Mouse (Mus musculus) megakaryocyte-erythroid progenitor cell, adult 5-6 weeks (primary cell): ENCODE measurements around the gene Gnl1. TPM values are rescaled to one million over a fixed set of nuclear protein-coding genes. Genes with fewer than 3 reads are reported as not detected.
"Not testable (repeated sequence)": the region's sequence is repeated elsewhere in the genome, so short reads cannot be mapped to it uniquely, and the experiment has no call there.

Source experiments
- ATAC-seq: replicated peaks from 2 replicates; pipeline ENCODE4 v1.8.0; 2016; ENCODE audit warnings: mild to moderate bottlenecking, inconsistent platforms; ENCODE audit not compliant: severe bottlenecking, poor library complexity, low FRiP score, low TSS enrichment
- total RNA-seq, 2 experiments: library from RNA; stranded (forward) in 1 of 2; stranded (reverse) in 1 of 2; fragments of 200-1000, 215-1000 nt in 1 of 2; fragments of >200 nt in 1 of 2; fragmentation: Nextera tagmentation in 1 of 2; gene quantifications; 2 replicates each; pipeline ENCODE4 v1.2.3; 2014 to 2017

Gene Gnl1
- total RNA-seq, 2 experiments from 2014 or later = 16.3 to 27.1 TPM

DNA sequence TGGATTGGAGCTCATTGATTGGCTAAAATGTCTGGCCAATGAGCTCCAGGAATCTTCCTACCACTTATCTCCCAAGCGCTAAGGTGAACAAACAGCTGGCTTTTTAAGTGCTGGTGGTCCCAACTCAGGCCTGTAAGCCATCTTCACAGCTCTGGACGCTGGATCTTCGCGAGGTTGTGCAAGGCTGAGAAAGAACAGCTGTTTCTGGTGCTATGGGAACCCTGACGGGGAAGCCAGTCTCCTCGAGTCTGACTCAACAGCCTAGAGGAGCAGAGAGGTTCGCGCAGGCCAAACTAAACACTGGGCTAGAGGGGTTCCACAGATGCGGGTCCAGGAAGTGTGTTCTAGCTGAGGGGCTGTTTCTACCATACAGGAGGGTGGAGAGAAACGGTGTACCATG, 12.1 kb downstream of the Gnl1 start:
- ATAC-seq = no peak

- peak; percentile 47 for ATAC-seq
These were observed 14.0 kb downstream of the Gnl1 start for GRCm38 (mm10) chr17:35993675-35994074.

DNA sequence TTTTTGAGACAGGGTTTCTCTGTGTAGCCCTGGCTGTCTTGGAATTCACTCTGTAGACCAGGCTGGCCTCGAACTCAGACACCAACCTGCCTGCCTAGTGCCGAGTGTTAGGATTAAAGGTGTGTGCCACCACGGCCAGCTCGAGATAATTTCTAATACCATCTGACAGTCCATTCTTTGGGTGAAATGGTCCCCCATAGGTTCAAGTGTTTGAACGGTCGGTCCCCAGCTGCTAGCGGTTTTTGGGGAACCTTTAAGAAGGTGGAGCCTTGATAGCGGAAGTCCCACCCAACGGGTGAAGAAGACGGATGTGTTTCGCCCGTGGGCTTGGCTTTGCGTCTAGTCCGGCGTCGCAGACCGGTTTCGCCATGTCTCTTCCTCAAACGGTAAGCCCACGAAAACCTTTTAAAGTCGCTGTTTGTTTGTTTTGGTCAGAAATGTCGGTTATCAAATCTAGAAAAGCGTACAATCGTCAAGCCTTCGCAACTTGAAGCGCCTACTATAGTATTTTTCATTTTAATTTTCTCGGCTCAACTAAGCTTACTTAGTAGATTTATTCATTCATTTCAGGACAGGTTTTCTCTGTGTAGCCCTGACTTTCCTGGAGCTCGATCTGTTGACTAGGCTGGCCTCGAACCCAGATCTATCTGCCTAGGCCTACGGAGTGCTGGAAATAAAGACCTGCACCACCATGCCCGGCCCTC, 14.7 kb downstream of the Gnl1 start:
- ATAC-seq = peak; percentile 46

DNA sequence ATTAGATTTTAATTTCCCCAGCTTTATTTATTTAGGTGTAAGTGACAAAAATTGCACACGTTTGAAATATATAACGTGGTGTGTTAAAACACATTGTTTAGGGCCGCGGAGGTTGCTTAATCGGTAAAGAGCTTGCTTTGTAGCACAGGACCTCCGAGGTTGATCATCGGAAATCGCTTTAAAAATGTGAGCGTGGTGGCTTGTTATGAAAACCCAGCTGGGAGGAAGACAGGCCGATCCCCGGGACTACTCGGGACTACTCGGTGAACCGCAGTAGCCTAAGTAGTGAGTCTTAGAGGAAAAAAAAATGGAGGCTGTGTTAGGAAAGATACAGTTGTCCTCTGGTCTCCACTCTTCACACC, 15.2 kb downstream of the Gnl1 start:
- ATAC-seq = no peak

- ATAC-seq = peak; percentile 64
These were observed 17.3 kb downstream of the Gnl1 start for GRCm38 (mm10) chr17:35996949-35997348.

- no peak for ATAC-seq
These were observed 18.3 kb downstream of the Gnl1 start for GRCm38 (mm10) chr17:35997713-35998510.

- ATAC-seq = no peak
These were observed 19.1 kb downstream of the Gnl1 start for GRCm38 (mm10) chr17:35998545-35999305.

DNA sequence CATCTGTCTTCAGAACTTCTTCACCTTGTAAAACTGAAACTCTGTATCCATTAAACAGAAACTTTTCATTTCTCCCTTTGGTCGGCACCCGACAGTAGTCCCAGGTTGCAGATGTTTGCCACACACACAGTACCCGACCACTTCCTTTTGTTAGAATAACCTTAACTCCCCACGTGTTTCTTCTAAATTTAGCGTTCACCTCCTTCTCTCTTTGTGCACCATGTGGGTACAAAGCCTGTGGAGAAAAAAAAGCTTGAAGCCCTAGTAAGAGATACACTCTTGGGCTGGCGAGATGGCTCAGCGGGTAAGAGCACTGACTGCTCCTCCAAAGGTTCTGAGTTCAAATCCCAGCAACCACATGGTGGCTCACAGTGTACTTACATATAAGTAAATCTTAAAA, 19.7 kb downstream of the Gnl1 start:
- ATAC-seq = no peak

DNA sequence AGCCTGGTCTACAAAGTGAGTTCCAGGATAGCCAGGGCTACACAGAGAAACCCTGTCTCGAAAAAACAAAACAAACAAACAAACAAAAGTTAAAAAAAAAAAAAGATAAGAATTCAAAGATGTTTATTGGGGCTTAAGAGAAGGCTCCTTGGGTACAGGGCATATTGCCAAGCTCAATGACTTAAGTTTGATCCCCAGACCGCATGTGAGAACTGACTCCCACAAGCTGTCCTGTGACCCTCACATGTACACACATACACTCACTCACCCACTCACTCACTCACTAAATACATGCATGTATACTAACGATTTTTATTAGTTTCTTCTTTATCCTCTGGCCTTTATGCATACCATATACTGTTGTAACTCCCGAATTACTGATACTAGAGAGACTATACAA, 20.7 kb downstream of the Gnl1 start:
- ATAC-seq = no peak

- no peak for ATAC-seq
These were observed 21.7 kb downstream of the Gnl1 start for GRCm38 (mm10) chr17:36001121-36001897.

DNA sequence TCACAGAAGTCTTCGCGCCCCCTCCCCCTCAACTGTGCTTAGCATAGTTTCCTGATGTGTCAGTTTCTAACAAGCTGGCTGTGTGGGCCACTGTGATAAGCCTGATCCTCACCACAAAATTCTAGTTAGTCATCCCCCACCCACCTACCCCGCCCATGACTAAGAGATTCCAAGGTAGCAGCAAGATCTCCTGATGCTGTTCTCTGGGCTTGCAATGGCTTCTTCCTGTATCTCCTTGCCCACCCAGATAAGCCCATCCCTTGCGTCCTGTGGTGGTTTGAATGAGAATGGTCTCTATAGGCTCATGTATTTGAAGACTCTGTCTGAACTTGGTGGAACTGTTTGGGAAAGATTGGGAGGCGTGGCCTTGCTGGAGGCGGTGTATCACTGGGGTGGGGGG, 22.3 kb downstream of the Gnl1 start:
- peak; percentile 77 for ATAC-seq

GRCm38 (mm10) chr17:36003331-36003730, 23.7 kb downstream of the Gnl1 start:
- no peak for ATAC-seq

DNA sequence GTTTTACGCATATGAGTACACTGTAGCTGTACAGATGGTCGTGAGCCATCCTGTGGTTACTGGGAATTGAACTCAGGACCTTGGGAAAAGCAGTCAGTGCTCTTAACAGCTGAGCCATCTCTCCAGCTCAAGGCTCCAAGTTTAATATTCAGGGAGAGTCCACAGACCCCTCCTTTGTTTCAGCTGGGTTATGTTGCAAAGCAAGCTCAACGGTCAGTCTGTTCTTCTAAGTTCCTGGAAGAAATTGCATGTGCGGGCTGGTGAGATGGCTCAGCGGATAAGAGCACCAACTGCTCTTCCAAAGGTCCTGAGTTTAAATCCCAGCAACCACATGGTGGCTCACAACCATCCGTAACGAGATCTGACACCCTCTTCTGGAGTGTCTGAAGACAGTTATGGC, 24.8 kb downstream of the Gnl1 start:
- ATAC-seq = not testable (repeated sequence)

DNA sequence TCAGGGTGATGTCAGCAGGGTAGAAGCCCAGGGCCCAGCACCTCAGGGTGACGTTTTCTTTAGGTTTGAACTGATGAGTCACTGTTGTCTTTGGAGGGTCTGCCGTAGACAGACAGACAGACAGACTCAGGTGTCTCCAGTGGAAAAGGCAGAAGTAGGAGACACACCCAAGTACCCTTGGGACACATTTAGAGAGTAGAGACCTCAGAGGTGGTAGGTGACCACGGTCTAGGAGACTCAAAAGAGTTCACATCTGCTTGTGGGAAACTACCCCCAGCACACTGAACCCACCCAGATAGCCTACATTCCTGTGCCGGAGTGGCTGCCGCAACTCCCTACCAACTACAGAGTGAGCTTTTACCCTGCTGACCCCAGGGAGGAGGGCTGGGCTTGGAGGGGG, 35.3 kb downstream of the Gnl1 start:
- ATAC-seq = no peak

- no peak for ATAC-seq
These were observed 37.4 kb downstream of the Gnl1 start for GRCm38 (mm10) chr17:36017046-36017445.

DNA sequence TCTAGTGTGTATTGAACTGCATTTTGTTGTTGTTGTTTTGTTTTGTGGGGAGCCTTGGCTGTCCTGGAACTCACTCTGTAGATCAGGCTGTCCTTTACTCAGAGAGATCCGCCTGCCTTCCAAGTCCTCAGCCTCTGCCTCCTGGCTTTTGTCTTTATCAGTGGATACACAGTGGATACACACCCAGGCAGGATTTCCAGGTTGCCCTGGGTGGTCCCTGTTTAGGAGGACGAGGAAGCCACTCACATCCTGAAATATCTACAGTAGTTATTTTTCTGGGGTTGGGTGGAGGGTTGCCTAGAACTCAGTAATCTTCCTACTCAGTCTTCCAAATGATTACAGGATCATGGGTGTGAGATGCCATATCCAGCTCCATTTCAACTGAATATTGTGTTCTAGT, 39.3 kb downstream of the Gnl1 start:
- no peak for ATAC-seq

GRCm38 (mm10) chr17:36019519-36019918, 39.9 kb downstream of the Gnl1 start:
- ATAC-seq = no peak

DNA sequence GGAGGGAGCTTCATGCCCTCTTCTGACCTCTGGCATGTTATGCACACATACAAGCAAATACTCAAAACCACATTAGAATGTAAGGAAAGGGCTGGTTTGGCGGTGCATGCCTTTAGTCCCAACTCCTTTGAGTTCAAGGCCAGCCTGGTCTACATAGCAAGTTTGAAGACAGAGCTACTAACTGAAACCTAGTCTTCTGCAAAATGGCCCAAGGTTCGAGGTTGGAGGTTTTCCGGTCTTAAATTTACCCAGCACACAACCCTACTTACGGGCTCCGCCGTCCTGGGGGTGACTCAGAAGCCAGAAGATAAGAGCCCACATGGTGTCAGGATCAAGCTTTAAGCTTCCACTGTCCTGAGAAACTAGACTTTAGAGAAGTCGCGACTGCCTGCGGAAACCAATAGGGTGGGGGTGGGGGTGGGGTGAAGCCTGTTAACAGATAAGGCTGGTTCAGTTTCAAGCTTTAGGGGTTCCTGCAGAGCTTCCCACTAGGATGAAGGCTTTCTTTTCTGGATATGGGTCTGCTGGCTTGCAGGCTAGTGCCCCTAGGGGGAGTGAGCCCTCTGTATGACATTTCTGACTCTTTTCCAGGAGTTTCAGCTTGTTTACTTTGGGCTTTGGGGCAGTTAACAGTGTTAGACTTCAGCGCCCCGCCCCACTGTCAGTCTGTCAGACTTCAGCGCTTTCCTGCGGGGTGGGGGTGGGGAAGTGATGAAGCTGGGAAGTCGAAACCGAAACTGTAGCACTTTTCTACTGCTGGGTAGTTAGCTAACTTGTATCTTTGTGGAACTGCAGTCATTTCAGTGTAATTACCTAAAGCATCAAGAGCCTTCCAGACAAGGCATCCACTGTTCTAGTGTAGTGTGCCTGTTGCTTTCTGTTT, 40.8 kb downstream of the Gnl1 start, which contains the start of gene H2-T24:
Gene H2-T24, minus strand, starts transcription at position 370 of the 883 bp plus-strand sequence.
- ATAC-seq = peak; percentile 78

- ATAC-seq = no peak
These were observed 41.7 kb downstream of the Gnl1 start for GRCm38 (mm10) chr17:36021309-36021708.
